Mouse (Mus musculus): ENCODE measurements at regions not wholly inside any gene's neighbourhood (a gene's known extent, or its start where the extent isn't known, plus 50 kb on each side); places are given as distances from the start of the nearest gene placed in this dataset.

GRCm38 (mm10) chr10:117579210-117579609 is 50.1 kb upstream of the Cpm start:
- DNase-seq: no peak
- intact Hi-C loops (cut with DNase I): no loop called here

- intact Hi-C loops (cut with DNase I): no loop called here
- DNase-seq: no peak
These were observed 50.6 kb upstream of the Cpm start for GRCm38 (mm10) chr10:117578696-117579146.

DNA sequence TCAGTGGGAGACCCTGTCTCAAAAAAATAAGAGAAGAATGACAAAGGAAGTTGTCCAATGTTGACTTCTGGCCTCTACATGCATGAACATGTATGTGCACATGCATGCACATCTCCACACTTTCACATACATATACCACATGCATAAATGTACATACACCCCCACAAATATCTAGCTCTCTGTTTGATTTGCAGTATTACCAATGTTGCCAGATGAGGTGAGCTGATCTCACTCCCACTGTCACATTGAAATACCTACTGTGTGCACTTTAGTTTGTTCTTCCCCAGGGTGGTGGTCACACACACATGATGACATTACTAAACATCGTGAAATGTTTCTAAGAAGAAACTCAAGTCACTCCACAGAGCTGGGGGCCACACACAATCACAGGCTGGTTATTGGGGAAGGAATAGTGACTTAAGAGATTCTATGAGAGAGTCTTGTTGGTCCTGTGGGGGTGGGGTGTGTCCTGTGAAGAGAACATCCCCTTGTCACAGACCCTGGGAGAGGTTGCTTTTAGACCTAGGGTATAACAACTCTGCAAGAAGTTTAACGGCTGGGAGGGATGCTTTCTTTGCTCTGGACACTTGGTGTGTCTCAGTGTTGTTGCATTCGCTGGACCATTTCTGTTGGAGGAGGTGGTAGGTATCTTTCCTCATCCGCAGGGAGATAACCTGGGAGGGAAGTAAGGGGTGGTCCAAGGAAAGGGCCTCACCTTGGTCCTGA is 51.2 kb upstream of the Cpm start:
- DNase-seq: no peak
- intact Hi-C loops (cut with DNase I): no loop called here

DNA sequence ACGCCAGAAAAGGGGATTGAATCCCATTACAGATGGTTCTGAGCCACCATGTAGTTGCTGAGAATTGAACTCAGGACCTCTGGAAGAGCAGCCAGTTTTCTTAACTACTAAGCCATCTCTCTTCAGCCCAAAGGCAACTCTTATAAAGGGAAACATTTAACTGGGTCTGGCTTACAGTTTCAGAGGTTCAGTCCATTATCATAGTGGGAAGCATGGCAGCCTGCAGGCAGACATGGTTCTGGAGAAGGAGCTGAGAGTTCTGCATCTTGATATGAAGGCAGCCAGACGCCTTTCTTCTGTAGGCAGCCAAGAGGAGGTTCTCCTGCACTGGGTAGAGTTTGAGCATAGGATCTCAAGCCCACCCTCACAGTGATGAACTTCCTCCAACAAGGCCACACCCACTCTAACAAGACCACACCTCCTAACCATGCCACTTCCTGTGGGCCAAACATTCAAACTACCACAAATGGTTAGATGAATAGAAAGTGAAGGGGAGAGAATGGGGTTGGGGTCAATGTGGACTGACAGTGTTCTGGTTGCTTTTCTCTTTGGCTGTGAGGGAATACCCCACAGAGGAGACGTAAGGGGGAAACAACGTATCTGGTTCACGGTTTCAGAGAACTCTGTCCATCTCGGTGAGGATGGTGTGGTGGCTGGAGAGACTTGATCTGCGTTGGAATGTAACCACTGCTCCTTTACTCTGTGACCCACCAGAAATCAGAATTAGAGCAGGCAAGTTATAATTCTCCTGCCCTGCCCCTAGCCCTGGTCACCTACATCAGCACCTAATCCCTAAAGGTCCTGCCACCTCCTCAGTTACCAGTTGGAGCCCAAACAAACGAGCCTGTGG is 52.2 kb upstream of the Cpm start:
- intact Hi-C loops (cut with DNase I): no loop called here
- no peak for DNase-seq

DNA sequence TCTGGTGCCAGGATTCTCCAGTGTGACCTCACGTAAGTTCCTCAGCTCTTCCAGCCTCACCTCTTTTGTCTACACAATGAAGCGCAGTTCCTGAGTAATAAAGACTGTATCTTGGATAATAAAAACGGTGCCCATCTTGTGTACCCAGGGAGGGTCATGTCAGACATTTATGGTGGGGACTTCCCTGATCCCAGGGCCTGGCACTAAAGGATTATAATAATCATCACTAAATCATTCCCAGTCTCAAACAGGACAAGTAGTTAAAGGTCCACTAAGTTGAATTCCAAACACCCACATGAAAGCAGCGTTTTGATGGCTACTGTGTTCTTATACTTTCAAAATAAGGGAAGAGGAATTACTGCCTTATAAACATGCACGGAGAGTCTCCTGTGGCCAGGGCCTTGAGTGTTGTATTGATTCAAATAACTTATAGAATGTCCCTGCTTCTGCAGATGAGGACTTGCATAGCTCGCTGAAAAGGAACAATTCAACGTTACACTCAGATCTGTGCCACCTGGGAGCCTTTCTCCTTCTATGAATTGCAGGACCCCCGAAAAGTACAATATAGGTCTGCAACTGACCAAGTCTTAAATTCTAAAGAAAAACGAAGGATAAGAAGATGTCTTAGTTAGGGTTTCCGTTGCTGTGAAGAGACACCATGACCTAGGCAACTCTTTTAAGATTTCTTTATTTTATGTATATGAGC is 53.0 kb upstream of the Cpm start:
- intact Hi-C loops (cut with DNase I): no loop called here
- DNase-seq: no peak

- no peak for DNase-seq
- intact Hi-C loops (cut with DNase I): no loop called here
These were observed 53.7 kb upstream of the Cpm start for GRCm38 (mm10) chr10:117575404-117576153.

DNA sequence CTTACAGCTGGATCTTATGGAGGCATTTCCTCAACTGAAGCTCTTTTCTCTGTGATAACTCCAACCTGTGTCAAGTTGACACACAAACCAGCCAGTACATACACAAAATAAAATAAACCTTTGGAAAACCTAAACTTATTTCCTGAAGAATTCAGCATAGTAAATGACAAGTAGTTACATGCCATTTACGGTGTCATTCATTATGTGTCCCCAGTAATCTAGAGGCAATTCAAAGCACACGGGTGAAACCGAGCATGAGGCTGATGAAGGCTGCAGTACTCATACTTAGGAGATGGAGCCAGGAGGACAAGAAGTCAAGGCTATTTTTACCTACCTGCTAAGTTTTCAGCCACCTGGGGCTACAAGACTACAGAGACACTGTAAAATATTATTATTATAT is 54.4 kb upstream of the Cpm start:
- intact Hi-C loops (cut with DNase I): no loop called here
- no peak for DNase-seq

GRCm38 (mm10) chr10:117574056-117574727 is 55.1 kb upstream of the Cpm start:
- intact Hi-C loops (cut with DNase I): no loop called here
- DNase-seq: no peak

GRCm38 (mm10) chr10:117573596-117573850 is 55.8 kb upstream of the Cpm start:
- intact Hi-C loops (cut with DNase I): no loop called here

DNA sequence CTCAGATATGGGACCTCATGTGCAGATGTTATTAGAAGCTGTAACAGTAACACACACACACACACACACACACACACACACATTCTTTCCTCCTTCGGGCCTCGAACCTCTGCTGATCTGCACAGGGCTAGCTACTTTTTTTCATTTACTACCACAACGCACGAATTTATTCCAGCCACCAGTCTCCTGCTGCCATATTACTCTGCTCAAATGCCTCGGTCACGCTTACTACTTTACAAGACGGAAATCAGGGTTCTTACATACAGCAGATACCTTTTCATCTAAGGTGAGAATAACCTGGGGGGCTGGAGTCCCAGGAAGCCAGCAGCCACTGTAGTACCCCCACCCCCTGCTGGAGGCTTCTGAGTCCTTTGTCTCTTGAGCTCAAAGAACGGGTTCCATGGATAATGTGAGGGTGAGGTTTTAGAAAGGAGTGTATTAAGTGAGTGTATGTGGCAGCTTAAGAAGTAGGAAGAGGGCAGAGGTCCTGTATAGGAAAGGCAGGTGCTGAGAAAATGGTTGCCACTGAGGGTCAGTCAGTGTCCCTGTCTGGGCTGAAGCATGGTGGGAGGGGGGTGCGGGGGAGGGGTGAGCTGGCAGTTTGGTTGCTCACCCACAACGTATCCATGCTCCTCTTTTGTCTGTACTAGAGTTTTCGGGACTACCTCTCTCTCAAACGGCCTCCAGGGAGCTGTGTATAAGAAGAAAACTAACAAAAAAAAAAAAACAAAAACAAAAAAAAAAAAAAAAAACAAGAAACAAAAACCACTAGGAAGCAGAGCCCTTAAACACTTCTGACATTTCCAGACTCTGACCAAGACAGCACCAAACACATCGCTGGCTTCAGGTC is 56.3 kb upstream of the Cpm start:
- DNase-seq: no peak
- intact Hi-C loops (cut with DNase I): no loop called here

More at GRCm38 (mm10) chr10:117573596-117573850, 55.8 kb upstream of the Cpm start:
- no peak for DNase-seq

DNA sequence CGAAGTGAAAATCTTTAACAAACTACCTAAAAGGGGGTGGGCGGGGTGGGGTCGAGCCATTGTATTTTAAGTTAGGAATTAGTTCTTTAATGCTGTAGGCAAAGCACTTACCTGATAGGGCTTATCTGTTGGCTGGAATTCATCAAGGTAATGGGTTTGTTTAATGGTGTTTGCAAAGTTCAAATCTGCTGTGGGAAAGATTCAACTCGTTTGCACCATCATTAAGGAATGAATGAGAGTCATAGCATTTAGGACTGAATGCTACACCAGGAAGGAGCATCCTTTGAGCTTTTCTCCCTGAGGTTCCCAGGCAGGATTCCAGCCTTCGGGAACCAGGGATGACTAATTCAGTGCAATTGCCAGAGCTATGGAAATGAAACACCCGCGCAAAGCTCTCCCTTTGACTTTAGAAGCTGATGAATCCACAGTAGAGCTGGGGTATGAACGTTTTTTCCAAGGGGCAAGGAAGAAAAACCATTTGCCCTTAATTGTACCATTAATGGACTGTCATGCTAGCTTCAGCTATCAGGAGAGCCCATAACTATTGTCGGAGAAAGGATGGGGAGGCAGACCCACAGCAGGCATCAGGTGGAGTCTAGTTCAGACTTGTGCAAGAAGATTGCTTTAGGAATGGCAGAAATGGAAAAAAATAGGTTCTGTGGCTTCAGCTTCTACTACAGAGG is 57.3 kb upstream of the Cpm start:
- DNase-seq: no peak
- intact Hi-C loops (cut with DNase I): no loop called here

- no peak for DNase-seq
- intact Hi-C loops (cut with DNase I): no loop called here
These were observed 58.1 kb upstream of the Cpm start for GRCm38 (mm10) chr10:117570971-117571861.

DNA sequence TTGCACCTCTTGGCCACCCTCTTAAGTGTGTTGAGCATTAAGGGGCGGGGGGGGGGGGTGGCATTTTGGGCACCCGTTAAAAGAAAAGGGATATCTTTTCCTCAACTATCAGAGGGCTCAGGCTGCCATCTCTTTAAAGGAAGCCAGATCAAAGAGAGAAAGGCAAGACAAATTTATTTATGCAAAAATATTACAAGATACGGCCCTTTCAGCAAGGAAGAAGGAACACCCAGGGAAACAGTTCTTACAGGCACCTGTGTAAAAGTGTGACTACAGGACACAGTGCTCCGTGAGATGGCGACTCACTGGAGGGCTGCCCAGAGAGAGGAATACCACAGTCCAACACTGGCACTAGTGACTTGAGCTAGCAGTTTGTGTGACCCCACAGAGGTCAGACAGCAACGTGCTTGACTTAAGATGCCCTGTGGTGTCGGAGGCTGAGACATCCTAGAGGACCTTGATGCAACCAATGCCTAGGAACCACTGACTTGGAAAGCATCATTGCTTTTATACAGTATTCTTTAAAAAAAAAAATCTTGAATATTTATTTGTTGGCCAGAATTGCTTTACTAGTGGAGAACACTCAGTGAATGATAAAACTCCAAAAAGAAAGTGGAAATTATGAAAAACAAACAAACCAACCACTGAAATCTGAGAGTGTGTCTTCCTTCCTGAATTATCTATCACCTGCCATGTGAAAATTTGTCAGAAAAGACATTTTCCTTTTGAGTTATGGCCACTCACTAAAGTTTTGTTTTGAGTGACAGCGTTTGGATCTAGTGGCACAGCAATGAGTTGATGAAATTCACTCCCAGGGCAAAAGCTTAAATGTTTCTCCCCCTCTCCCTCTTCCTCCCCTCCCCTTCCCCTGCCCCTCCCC is 59.0 kb upstream of the Cpm start:
- no peak for DNase-seq
- intact Hi-C loops (cut with DNase I): no loop called here

DNA sequence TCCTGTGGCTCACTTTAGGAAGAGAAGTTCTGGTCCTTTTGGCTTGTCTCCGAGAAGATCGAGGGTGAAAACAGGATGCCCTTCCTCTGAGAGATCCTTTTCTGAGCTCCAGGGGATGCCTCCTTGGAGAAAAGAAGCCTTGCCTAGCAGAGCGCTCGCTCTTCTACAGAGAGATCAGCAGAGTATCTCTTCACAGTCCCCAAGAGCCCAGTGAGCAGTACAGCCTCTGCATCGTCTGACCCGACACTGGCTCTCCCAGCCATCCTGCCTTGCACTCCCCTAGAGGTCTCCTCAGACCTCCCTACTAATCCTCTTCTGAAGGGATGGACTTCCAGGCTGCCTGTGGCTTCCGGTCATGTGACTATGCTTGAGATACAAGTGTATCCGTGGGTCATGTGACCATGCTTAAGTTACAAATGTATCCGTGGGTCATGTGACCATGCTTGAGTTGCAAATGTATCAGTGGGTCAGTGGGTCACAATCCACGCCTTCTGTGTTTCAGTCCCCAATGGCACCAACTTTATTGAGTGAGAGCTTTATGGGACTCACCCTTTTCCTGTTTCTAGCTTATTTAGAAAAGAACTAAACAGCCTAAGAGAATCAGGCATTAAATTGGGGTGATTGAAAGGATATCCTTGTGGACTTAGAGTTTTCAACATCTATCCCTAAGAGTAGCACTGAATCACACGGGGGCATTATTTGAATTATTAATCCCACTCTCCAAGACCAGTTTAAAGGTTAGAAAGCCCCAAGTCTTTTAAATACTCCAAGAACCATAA is 59.8 kb upstream of the Cpm start:
- DNase-seq: no peak
- intact Hi-C loops (cut with DNase I): no loop called here

GRCm38 (mm10) chr10:117568472-117569300 is 60.6 kb upstream of the Cpm start:
- intact Hi-C loops (cut with DNase I): no loop called here

GRCm38 (mm10) chr10:117568138-117568387 is 61.2 kb upstream of the Cpm start:
- intact Hi-C loops (cut with DNase I): no loop called here

More at GRCm38 (mm10) chr10:117568472-117569300, 60.6 kb upstream of the Cpm start:
- no peak for DNase-seq

More at GRCm38 (mm10) chr10:117568138-117568387, 61.2 kb upstream of the Cpm start:
- no peak for DNase-seq
